Mouse (Mus musculus) kidney, embryonic 15.5 days (tissue): Measurements from ENCODE around the gene Nfkbiz. TPM values are rescaled to one million over a fixed set of nuclear protein-coding genes. Genes with fewer than 3 reads are reported as not detected.

Source experiments
- ATAC-seq: fragments of 200-750 bp; cut with Nextera tagmentation; replicated peaks from 2 replicates; pipeline ENCODE4 v1.8.0; 2017; ENCODE audit warnings: moderate TSS enrichment; ENCODE audit not compliant: low FRiP score
- H3K27ac ChIP-seq: fragments of 300-500 bp; sonication (generic); 2 replicates; pipeline ENCODE4 v1.5.1; 2015; ENCODE audit warnings: mild to moderate bottlenecking, inconsistent platforms
- H3K27me3 ChIP-seq: fragments of 300-500 bp; sonication (generic); 2 replicates; pipeline ENCODE4 v1.6.1; 2015; ENCODE audit warnings: inconsistent platforms
- H3K36me3 ChIP-seq: fragments of 300-500 bp; sonication (generic); 2 replicates; pipeline ENCODE4 v1.6.1; 2015; ENCODE audit warnings: inconsistent platforms
- H3K4me1 ChIP-seq: fragments of 300-500 bp; sonication (generic); 2 replicates; pipeline ENCODE4 v1.6.1; 2015; ENCODE audit warnings: inconsistent platforms
- H3K4me2 ChIP-seq: fragments of 300-500 bp; sonication (generic); 2 replicates; pipeline ENCODE4 v1.6.1; 2015; ENCODE audit warnings: moderate library complexity, mild to moderate bottlenecking, inconsistent platforms
- H3K4me3 ChIP-seq: fragments of 300-500 bp; sonication (generic); replicated peaks from 2 replicates; pipeline ENCODE4 v1.5.1; 2015; ENCODE audit warnings: mild to moderate bottlenecking, inconsistent platforms
- H3K9ac ChIP-seq: fragments of 300-500 bp; sonication (generic); 2 replicates; pipeline ENCODE4 v1.6.1; 2015; ENCODE audit warnings: mild to moderate bottlenecking, inconsistent platforms
- H3K9me3 ChIP-seq: fragments of 300-500 bp; sonication (generic); replicated peaks from 2 replicates; pipeline ENCODE4 v1.6.1; 2016; ENCODE audit warnings: inconsistent platforms
- WGBS: fragments of 180-500 bp; shearing (Covaris S2); methylation state at CpG from one replicate; pipeline ENCODE4 v1.1.7; 2015; ENCODE audit warnings: mixed read lengths; 5-methylcytosine and 5-hydroxymethylcytosine counted together
- polyA plus RNA-seq: library from polyadenylated mRNA; unstranded; fragments of >200 nt; fragmentation: Nextera tagmentation; extraction: Ambion mirVana; gene quantifications from 2 replicates; pipeline ENCODE4 v1.2.1, GENCODE M21; 2015

The Nfkbiz gene
- polyA plus RNA-seq, 1 experiment from 2014 or later = 4.3 TPM

DNA sequence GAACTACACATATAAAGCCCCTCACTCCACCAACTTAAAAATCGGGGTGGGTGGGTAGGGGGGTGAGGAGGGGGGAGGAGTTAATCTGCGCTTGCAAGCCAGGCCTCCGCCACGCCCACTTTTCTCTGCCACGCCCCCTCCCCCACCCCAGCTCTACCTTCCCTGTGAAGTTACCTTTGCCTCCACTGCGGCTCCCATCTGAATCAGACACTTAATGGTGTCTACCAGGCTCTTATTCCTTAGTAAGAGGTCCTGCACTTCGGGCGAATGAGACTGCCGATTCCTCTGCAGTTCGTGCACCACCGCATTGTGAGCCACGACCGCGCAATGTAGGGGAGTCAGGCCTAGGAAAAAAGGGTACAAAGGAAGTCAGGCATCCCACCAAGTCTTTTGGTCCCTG lies 23.2 kb downstream of the Nfkbiz start:
- Histone ChIP-seq H3K4me3 (no peak overlapping the region), H3K27ac (no peak overlapping the region), H3K27me3 (no peaks in the 10 kb centered on the region), H3K9ac (no peak overlapping the region), H3K4me2 (no peak overlapping the region), H3K9me3 (no peaks in the 10 kb centered on the region), H3K4me1 (peaks cover 27% of the 10 kb centered on the region), H3K36me3 (peaks cover 77% of the 10 kb centered on the region)
- whole genome bisulfite sequencing = 77% methylated on average over 14 of the region's 14 CpGs
- no peak for ATAC-seq

DNA sequence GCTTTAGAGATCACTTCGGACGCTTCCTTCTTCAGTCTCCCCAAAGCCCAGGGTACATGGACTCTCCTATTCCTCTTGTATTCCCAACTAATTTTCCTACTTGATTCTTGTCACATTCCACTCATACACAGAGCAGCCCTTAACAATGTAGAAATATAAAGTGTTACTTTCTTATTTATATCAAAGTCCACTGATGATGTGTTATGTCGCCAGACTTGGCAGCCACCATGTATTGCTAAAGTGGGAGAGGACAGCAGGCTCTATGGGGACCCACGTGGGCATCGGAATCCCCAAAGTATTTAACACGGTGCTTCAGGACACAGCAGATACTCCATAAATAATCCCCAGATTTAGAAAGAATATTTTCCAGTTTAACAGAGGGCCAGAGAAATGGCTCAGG lies 24.0 kb downstream of the Nfkbiz start:
- Histone ChIP-seq H3K4me3 (no peak overlapping the region), H3K9ac (no peak overlapping the region), H3K9me3 (no peaks in the 10 kb centered on the region), H3K27me3 (no peaks in the 10 kb centered on the region), H3K36me3 (peaks cover 78% of the 10 kb centered on the region), H3K4me2 (no peak overlapping the region), H3K4me1 (peaks cover 21% of the 10 kb centered on the region), H3K27ac (no peak overlapping the region)
- WGBS = 95% methylated on average over 6 of the region's 6 CpGs
- no peak for ATAC-seq

DNA sequence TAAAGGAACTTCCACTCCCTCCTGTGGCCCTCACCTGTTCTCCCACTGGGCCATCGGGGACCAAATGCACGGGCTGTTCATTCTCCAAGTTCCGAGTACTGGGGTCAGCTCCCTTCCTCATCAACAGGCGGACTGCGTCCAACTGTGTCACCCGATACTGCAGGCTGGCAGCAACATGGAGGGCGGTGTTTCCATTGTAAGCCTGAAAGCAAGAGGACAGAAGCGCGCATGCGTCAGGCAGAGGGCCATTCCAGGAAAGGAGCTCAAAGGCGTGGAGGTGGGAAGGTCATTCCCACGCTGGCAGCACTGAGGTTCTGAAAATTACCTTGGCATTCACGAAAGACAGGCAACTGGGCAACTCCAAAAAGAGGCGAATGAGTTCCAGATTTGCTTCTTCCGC lies 24.8 kb downstream of the Nfkbiz start:
- 76% methylated on average over 15 of the region's 15 CpGs for WGBS
- peaks cover 13% of the 10 kb centered on the region for H3K4me1 ChIP-seq
- no peaks in the 10 kb centered on the region for H3K27me3 ChIP-seq
- ATAC-seq = no peak
- no peaks in the 10 kb centered on the region for H3K9me3 ChIP-seq
- H3K36me3 ChIP-seq = peaks cover 78% of the 10 kb centered on the region
- H3K4me3 ChIP-seq = no peak overlapping the region
- no peak overlapping the region for H3K27ac ChIP-seq
- no peak overlapping the region for H3K9ac ChIP-seq
- H3K4me2 ChIP-seq = no peak overlapping the region

DNA sequence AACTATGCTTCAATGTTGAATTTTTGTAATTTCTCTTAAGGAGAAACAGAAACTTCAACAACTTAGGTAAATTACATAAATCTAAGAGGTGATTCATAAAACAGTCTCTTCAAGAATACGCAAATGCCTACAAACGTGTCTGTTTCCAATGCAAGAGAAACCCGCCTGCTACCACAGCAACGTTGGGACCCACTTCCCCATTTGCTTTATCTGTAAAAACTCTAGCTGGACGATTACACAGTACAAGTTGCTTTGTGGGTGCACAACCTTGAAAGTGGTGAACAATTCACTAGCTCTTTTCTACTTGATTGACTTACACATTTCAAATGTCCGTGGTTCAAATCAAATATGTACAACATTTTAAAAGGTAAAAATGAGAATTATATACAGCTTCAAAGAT lies 26.9 kb downstream of the Nfkbiz start:
- Histone ChIP-seq H3K36me3 (peaks cover 59% of the 10 kb centered on the region), H3K4me3 (no peak overlapping the region), H3K9me3 (no peaks in the 10 kb centered on the region), H3K27ac (no peak overlapping the region), H3K4me2 (no peak overlapping the region), H3K27me3 (no peaks in the 10 kb centered on the region), H3K4me1 (no peaks in the 10 kb centered on the region), H3K9ac (no peak overlapping the region)
- no peak for ATAC-seq
- WGBS = 89% methylated on average over 6 of the region's 6 CpGs

DNA sequence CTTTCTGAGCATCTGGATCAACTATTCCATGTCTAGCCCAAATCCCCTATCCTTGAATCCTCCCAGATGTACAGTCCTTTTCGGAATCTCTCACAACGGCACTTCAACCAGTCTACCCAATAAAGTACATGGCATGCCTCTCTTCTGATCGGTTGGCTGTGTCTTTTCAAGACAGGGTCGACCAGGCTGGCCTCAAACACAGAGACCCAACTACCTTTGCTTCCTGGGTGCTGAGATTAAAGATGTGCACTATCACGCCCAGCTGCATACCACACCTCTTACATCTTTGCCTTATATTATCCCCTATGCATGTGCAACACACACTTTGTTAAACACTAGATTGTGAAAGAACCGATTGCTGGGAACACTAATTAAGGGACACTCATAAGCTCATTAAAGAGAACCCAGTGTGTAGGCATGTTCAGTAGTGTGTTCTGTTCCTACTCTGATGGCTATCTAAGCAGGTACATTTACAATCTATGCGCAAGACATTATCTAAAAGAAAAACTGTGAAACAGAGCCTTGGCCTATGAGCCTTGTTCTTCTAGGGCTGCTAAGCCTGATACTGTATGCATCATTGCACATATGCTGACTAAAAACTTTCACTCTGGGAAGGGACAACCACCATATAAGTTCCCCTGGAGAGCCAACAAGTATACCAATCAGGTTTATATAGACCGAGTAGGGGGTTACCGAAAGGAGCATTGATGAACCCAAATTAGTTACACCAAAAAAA lies 28.8 kb downstream of the Nfkbiz start:
- 92% methylated on average over 9 of the region's 9 CpGs for WGBS
- Histone ChIP-seq H3K27me3 (no peaks in the 10 kb centered on the region), H3K27ac (no peak overlapping the region), H3K36me3 (peaks cover 41% of the 10 kb centered on the region), H3K9ac (no peak overlapping the region), H3K4me2 (no peak overlapping the region), H3K4me1 (no peaks in the 10 kb centered on the region), H3K9me3 (no peaks in the 10 kb centered on the region), H3K4me3 (no peak overlapping the region)
- no peak for ATAC-seq

DNA sequence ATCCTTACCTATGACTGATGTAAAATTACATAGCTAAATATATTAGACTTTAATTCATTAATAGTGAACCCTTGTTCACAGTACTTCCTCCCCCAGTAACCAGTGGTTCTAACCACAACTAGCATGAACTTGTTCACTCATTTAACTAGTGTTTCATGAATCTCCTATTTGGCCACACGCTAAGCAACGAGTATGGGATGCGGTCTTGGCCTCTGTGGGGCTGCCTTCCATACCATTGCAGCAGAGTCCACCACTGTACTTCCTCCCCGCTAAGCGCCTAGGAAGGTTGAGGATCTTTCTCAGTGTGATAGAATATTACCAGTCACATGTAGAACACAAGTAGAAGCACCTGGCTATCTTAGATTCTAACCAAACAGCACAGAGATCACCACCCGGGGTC lies 29.4 kb downstream of the Nfkbiz start:
- H3K27me3 ChIP-seq = no peaks in the 10 kb centered on the region
- H3K27ac ChIP-seq = no peak overlapping the region
- peaks cover 35% of the 10 kb centered on the region for H3K36me3 ChIP-seq
- H3K4me3 ChIP-seq = no peak overlapping the region
- H3K9ac ChIP-seq = no peak overlapping the region
- no peaks in the 10 kb centered on the region for H3K4me1 ChIP-seq
- H3K9me3 ChIP-seq = no peaks in the 10 kb centered on the region
- H3K4me2 ChIP-seq = no peak overlapping the region
- WGBS = 96% methylated on average over 6 of the region's 6 CpGs
- no peak for ATAC-seq

DNA sequence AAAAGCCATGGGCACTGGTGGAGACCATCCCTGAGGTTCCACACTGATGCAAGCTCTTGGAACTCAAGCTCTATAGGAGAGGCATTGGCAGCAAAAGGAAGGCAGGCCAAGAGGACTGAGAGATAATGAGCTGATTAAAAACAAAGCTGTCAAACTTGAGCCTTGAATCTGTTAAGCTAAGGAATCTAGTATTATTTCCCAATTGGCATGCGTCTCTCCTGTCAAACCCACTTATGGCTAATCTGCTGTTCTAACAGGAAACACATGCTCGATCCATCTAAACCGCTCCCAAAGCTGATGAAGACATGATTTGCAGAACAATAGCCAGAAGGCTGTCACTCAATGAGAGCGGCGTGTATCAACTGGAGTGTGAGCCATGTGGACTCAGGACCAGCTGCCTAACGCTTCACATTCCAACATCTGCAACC lies 31.2 kb downstream of the Nfkbiz start:
- H3K4me1 ChIP-seq = no peaks in the 10 kb centered on the region
- ATAC-seq = no peak
- H3K4me3 ChIP-seq = no peak overlapping the region
- 83% methylated on average over 6 of the region's 6 CpGs for WGBS
- H3K27ac ChIP-seq = no peak overlapping the region
- no peaks in the 10 kb centered on the region for H3K27me3 ChIP-seq
- H3K9me3 ChIP-seq = no peaks in the 10 kb centered on the region
- peaks cover 18% of the 10 kb centered on the region for H3K36me3 ChIP-seq
- H3K4me2 ChIP-seq = no peak overlapping the region
- H3K9ac ChIP-seq = no peak overlapping the region

DNA sequence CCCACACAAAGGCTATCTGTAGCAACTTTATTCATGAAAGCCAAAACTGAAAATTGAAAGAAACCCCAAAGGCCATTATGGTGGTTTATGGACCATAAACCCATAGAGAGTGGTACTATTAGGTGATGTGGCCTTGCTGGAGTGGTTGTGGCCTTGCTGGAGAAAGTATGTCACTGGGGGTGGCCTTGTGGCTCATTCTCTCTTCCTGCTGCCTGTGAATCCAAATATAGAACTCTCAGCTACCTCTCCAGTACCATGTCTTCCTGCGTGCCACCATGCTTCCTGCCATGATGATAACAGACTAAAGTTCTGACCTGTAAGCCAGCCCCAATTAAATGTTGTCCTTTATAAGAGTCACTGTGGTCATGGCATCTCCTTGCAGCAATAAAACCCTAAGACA lies 33.9 kb downstream of the Nfkbiz start:
- no peaks in the 10 kb centered on the region for H3K9me3 ChIP-seq
- no peak for ATAC-seq
- H3K4me2 ChIP-seq = no peak overlapping the region
- H3K9ac ChIP-seq = no peak overlapping the region
- WGBS = 75% methylated on average over 1 of the region's 1 CpGs
- no peaks in the 10 kb centered on the region for H3K36me3 ChIP-seq
- no peak overlapping the region for H3K27ac ChIP-seq
- H3K4me1 ChIP-seq = no peaks in the 10 kb centered on the region
- no peaks in the 10 kb centered on the region for H3K27me3 ChIP-seq
- H3K4me3 ChIP-seq = no peak overlapping the region

DNA sequence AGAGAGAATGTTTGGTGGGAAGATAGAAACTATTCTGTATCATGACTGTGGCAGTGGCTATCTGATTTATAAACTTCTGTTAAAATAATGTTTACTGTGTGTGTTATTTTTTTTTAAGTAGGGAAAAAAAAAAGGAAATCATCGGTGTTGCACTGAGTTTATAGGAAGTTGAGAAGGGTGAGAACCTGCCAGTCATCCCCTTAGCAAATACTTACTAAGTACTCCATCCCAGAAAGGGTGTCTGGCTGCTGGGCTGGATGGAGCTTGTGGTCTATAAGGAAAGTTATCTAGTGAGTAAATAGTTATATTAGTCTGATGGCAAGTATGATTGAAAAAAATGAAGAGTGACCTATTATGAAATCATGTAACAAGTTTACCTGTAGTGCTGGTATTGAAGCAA lies 37.1 kb downstream of the Nfkbiz start:
- no peak overlapping the region for H3K4me3 ChIP-seq
- H3K4me1 ChIP-seq = no peaks in the 10 kb centered on the region
- H3K9me3 ChIP-seq = no peaks in the 10 kb centered on the region
- H3K36me3 ChIP-seq = no peaks in the 10 kb centered on the region
- H3K27me3 ChIP-seq = no peaks in the 10 kb centered on the region
- no peak for ATAC-seq
- H3K4me2 ChIP-seq = no peak overlapping the region
- no peak overlapping the region for H3K9ac ChIP-seq
- no peak overlapping the region for H3K27ac ChIP-seq
- 57% methylated on average over 1 of the region's 1 CpGs for WGBS

DNA sequence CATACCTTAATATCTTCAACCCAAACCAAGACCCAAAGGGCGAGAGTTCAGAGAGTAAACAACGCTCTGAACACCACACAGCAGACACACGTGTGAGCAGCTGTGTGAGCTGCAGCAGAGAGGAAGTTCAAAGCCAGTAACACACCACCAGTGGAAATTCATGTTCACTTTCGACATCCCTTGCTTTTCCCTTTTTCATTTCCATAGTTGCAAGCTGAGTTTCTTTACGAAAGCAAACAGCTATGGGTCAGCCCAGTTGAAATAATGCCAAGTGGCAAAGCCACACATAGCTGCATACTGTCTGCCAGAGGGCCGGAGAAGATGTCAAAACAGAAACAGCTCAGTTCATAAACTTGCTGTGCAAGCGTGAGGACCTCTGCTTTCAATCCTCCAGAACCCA lies 39.9 kb downstream of the Nfkbiz start:
- H3K9me3 ChIP-seq = no peaks in the 10 kb centered on the region
- no peak overlapping the region for H3K4me3 ChIP-seq
- no peaks in the 10 kb centered on the region for H3K36me3 ChIP-seq
- H3K27me3 ChIP-seq = no peaks in the 10 kb centered on the region
- H3K4me2 ChIP-seq = no peak overlapping the region
- no peak overlapping the region for H3K27ac ChIP-seq
- no peak overlapping the region for H3K9ac ChIP-seq
- WGBS = 77% methylated on average over 7 of the region's 7 CpGs
- no peak for ATAC-seq
- H3K4me1 ChIP-seq = no peaks in the 10 kb centered on the region

DNA sequence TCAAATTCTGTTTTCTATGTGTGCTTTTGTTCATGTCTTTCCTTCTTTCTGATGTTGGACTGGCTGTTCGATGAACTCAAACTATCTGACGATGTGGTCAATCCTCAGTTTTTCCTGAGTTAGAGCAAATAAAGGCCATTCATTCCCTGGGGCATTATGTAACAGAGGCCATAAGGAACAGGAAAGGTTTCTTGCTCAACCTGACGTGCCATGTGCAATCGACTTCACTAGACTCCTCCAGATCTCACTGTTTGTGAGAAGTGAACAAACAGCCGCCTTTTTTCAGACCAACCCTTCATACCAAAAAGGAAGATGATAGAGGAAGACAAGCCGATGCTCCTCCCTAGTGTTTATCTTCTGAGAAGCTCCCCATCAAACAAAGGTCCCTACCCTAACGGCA lies 48.4 kb downstream of the Nfkbiz start:
- 0 out of 2 replicates have a peak, but pooled peaks cover 3% of the 10 kb centered on the region for H3K4me1 ChIP-seq
- H3K27me3 ChIP-seq = no peaks in the 10 kb centered on the region
- H3K27ac ChIP-seq = no peak overlapping the region
- no peak overlapping the region for H3K4me2 ChIP-seq
- H3K9ac ChIP-seq = no peak overlapping the region
- no peaks in the 10 kb centered on the region for H3K36me3 ChIP-seq
- 88% methylated on average over 7 of the region's 7 CpGs for WGBS
- no peaks in the 10 kb centered on the region for H3K9me3 ChIP-seq
- ATAC-seq = no peak
- H3K4me3 ChIP-seq = no peak overlapping the region

DNA sequence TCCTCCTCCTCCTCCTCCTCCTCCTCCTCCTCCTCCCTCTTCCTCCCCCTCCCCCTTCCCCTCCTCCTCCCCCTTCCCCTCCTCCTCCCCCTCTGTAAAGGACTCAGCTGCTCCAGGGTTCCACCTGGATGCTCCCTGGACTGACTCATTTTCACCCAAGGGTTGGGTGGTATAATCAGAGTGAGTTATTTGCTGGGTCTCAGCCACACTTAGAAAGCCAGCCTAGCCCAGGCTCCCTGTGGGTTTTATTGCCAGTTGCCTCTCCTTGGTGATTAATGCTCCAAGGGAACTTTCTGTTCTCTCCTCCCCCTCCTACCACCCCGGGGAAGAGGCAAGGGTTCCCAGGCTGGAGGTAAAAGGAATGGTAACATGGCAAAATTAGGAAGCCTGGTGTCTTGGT lies 49.4 kb downstream of the Nfkbiz start:
- ATAC-seq = peak; percentile 95
- H3K4me2 ChIP-seq = no peak overlapping the region
- H3K9me3 ChIP-seq = no peaks in the 10 kb centered on the region
- H3K9ac ChIP-seq = no peak overlapping the region
- no peaks in the 10 kb centered on the region for H3K27me3 ChIP-seq
- WGBS = 0% methylated on average over 1 of the region's 1 CpGs
- H3K4me3 ChIP-seq = no peak overlapping the region
- no peak overlapping the region for H3K27ac ChIP-seq
- H3K4me1 ChIP-seq = 0 out of 2 replicates have a peak, but pooled peaks cover 3% of the 10 kb centered on the region
- H3K36me3 ChIP-seq = no peaks in the 10 kb centered on the region

DNA sequence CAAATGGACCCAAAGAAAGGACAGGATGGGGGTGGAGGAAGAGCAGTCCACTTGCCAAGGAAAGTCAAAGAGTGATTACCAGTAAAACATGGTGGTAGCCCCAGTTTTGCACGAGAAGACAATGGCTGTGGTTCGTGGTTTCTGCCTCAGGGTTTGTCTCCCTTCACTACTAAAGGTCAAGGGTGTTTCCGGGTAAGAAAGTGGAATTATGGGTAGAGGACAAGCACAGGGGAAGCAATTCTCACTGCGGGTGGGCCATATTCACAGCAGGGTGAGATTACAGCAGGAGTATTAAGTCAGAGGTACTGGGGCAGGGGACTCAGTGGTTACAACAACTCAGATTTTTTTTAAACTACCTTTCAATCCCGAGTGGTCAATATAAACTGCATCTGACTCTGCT lies 50.0 kb downstream of the Nfkbiz start:
- ATAC-seq = 0 out of 2 replicates have a peak, but pooled peaks have one; percentile 5
- Histone ChIP-seq H3K36me3 (no peaks in the 10 kb centered on the region), H3K4me2 (no peak overlapping the region), H3K9me3 (no peaks in the 10 kb centered on the region), H3K4me1 (0 out of 2 replicates have a peak, but pooled peaks cover 3% of the 10 kb centered on the region), H3K9ac (no peak overlapping the region), H3K27me3 (no peaks in the 10 kb centered on the region), H3K4me3 (no peak overlapping the region), H3K27ac (no peak overlapping the region)
- WGBS = 59% methylated on average over 5 of the region's 5 CpGs
